Mouse (Mus musculus): Measurements from ENCODE around the gene Hist1h1t.

DNA sequence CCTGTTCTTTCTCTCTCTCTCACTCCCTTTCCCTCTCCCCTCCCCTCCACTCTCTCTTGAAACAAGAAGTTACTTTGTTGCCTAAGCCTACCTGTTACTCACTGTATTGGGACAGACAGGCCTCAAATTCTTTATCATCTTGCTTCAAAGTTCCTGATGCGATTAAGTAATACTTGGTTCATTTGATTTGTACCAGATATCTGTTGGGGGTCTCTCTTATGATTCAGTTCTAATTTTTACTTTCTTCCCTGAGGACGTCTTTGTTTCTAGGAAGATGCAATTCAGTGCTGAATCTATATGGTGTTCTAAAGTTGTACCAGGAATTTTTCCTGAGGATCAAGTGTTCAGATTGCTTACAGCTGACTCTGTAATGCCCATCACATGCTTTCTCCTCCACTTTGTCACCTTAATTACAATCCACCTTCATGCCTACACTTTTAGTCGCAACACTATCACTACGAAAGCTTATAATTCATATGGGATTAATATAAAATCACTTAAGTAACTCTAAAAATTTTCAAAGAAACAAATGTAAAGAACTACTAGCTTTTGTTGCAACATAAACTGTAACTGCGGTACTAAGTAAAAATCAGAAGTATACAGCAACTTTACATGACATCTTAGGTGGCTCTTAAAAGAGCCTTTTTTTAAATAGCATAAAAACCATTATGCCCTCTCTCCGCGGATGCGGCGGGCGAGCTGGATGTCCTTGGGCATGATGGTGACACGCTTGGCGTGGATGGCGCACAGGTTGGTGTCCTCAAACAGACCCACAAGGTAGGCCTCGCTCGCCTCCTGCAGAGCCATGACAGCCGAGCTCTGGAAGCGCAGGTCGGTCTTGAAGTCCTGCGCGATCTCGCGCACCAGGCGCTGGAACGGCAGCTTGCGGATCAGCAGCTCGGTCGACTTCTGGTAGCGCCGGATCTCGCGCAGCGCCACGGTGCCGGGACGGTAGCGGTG is 49.1 kb downstream of the Hist1h1t start:
- no peak for TF ChIP-seq CTCF (IDR thresholded peaks at IDR 0.05; ENCODE audit: low read depth, low read length)
- TF ChIP-seq POLR2A (IDR thresholded peaks at IDR 0.05; ENCODE audit: insufficient read depth, low read length): no peak

Measured in ES-Bruce4 (cell line).